19 mouse cellular contexts compared by ENCODE assay signal in genomic region chr5:117184832-117185231, GRCm38 (mm10).
DNase-seq lines count a peak whose midpoint lies in the region; ATAC-seq and TF ChIP-seq lines count a peak whose summit lies in the region.
"Had no signal": no experiment of that assay in that cellular context is flagged by ENCODE, and none has a peak within 500 bp of the region (broad histone marks: within the 10 kb centered on the region; RNA-seq: fewer than 3 reads in every experiment).

No protein-coding gene starts in this region.

- TF ChIP-seq CTCF in cerebellum, adult 2 months (IDR thresholded peaks at IDR 0.05; ENCODE audit: borderline replicate concordance, insufficient read depth, low read depth, low read length) = peak; percentile 24; the same call in 1 of the 2 replicates
- TF ChIP-seq CTCF in liver, postnatal 0 days (IDR thresholded peaks at IDR 0.05; ENCODE audit: low read depth) = peak; percentile 38; the same call in 1 of the 2 replicates
- TF ChIP-seq CTCF in testis, adult 2 months (IDR thresholded peaks at IDR 0.05; ENCODE audit: control insufficient read depth, insufficient read depth, insufficient replicate concordance, low read depth, low read length) = peak; percentile 72; the same call in 1 of the 2 replicates

- no peak for TF ChIP-seq EP300 in liver, postnatal 0 days (IDR thresholded peaks at IDR 0.05; ENCODE audit: low read depth)

- TF ChIP-seq POLR2A in cerebellum, adult 2 months (IDR thresholded peaks at IDR 0.05; ENCODE audit: borderline replicate concordance, insufficient read depth, low read length) = no peak
- no peak for TF ChIP-seq POLR2A in testis, adult 2 months (IDR thresholded peaks at IDR 0.05; ENCODE audit: control insufficient read depth, low read depth, low read length)

- peaks cover 49% of the 10 kb centered on the region for H3K36me3 ChIP-seq in liver, postnatal 0 days (replicated peaks; ENCODE audit: insufficient read depth, low read length)
- peaks cover 90% of the 10 kb centered on the region for H3K36me3 ChIP-seq in liver, embryonic 12.5 days
- no peaks in the 10 kb centered on the region for H3K36me3 ChIP-seq in testis, adult 2 months (ENCODE audit: control insufficient read depth, insufficient read depth, low read length)
- peaks cover 9% of the 10 kb centered on the region; the same call in 1 of the 2 replicates for H3K36me3 ChIP-seq in midbrain, embryonic 13.5 days

- DNase-seq in cerebellum, adult 2 months = no peak
- DNase-seq in cerebellum, adult 9-11 months = no peak
- no peak for DNase-seq in liver, postnatal 0 days
- DNase-seq in ZHBTc4 (ENCODE audit: low read depth, low spot score) = peak; percentile 44
- no peak for DNase-seq in urinary bladder, adult 18-20 months (ENCODE audit: low spot score in 2 of 2)
- DNase-seq: adrenal gland, adult 2 months; cerebellum, adult 11-12 months; forebrain, postnatal 0 days; heart, adult 11 months; lung, embryonic 14.5 days; midbrain, embryonic 14.5 days; spleen, adult 18-20 months; thymus, postnatal 4 days had no signal

- 83% methylated on average over 6 of the region's 6 CpGs for WGBS in cerebellum, adult 2 months
- 88% methylated on average over 6 of the region's 6 CpGs for WGBS in liver, postnatal 0 days (ENCODE audit: insufficient replicate concordance)
- WGBS in liver, embryonic 12.5 days (ENCODE audit: insufficient replicate concordance) = 89% methylated on average over 6 of the region's 6 CpGs
- WGBS in midbrain, embryonic 13.5 days = 88% methylated on average over 6 of the region's 6 CpGs

- peaks cover 9% of the 10 kb centered on the region for H3K9me3 ChIP-seq in liver, postnatal 0 days (ENCODE audit: low read length)
- peaks cover 16% of the 10 kb centered on the region for H3K9me3 ChIP-seq in liver, embryonic 12.5 days (replicated peaks)
- peaks cover 5% of the 10 kb centered on the region; the same call in 1 of the 2 replicates for H3K9me3 ChIP-seq in midbrain, embryonic 13.5 days
- H3K9me3 ChIP-seq: heart, embryonic 15.5 days; stomach, embryonic 15.5 days had no signal

- no peak overlapping the region for H3K27ac ChIP-seq in cerebellum, adult 2 months (ENCODE audit: insufficient read depth, low read length)
- H3K27ac ChIP-seq in liver, postnatal 0 days (ENCODE audit: low read depth) = no peak overlapping the region
- H3K27ac ChIP-seq in liver, embryonic 12.5 days = no peak overlapping the region
- H3K27ac ChIP-seq in testis, adult 2 months (ENCODE audit: control insufficient read depth, insufficient read depth, low read depth, low read length) = no peak overlapping the region
- H3K27ac ChIP-seq in midbrain, embryonic 13.5 days = no peak overlapping the region
- H3K27ac ChIP-seq: heart, embryonic 15.5 days; hindbrain, embryonic 10.5 days; stomach, embryonic 15.5 days had no signal

- H3K4me1 ChIP-seq in cerebellum, adult 2 months (ENCODE audit: control insufficient read depth, insufficient read depth, low read length) = no peaks in the 10 kb centered on the region
- peaks cover 21% of the 10 kb centered on the region for H3K4me1 ChIP-seq in liver, postnatal 0 days (ENCODE audit: insufficient read depth)
- peaks cover 8% of the 10 kb centered on the region; the same call in 1 of the 2 replicates for H3K4me1 ChIP-seq in liver, embryonic 12.5 days
- no peaks in the 10 kb centered on the region for H3K4me1 ChIP-seq in testis, adult 2 months (ENCODE audit: control insufficient read depth, insufficient read depth, low read length)
- no peaks in the 10 kb centered on the region for H3K4me1 ChIP-seq in midbrain, embryonic 13.5 days (replicated peaks)
- H3K4me1 ChIP-seq: heart, embryonic 15.5 days; hindbrain, embryonic 10.5 days; stomach, embryonic 15.5 days had no signal

- no peaks in the 10 kb centered on the region for H3K27me3 ChIP-seq in cerebellum, adult 2 months (ENCODE audit: control insufficient read depth, insufficient read depth, low read length)
- no peaks in the 10 kb centered on the region for H3K27me3 ChIP-seq in liver, postnatal 0 days (ENCODE audit: insufficient read depth, low read length)
- H3K27me3 ChIP-seq in liver, embryonic 12.5 days (replicated peaks) = no peaks in the 10 kb centered on the region
- no peaks in the 10 kb centered on the region for H3K27me3 ChIP-seq in testis, adult 2 months (ENCODE audit: control insufficient read depth, insufficient read depth, low read length)
- no peaks in the 10 kb centered on the region for H3K27me3 ChIP-seq in midbrain, embryonic 13.5 days
- H3K27me3 ChIP-seq: heart, embryonic 15.5 days; stomach, embryonic 15.5 days had no signal

- H3K4me2 ChIP-seq in liver, postnatal 0 days (ENCODE audit: low read depth, low read length) = no peak overlapping the region
- H3K4me2 ChIP-seq in liver, embryonic 12.5 days = no peak overlapping the region
- no peak overlapping the region for H3K4me2 ChIP-seq in midbrain, embryonic 13.5 days (replicated peaks)
- H3K4me2 ChIP-seq: heart, embryonic 15.5 days; lung, embryonic 14.5 days; stomach, embryonic 15.5 days had no signal

- ATAC-seq in liver, postnatal 0 days = no peak
- no peak for ATAC-seq in liver, embryonic 12.5 days
- ATAC-seq in midbrain, embryonic 13.5 days = no peak
- ATAC-seq: forebrain, postnatal 0 days had no signal

- H3K4me3 ChIP-seq in cerebellum, adult 2 months (replicated peaks; ENCODE audit: insufficient read depth, low read depth, low read length) = no peak overlapping the region
- H3K4me3 ChIP-seq in liver, postnatal 0 days (ENCODE audit: low read depth, low read length) = no peak overlapping the region
- no peak overlapping the region for H3K4me3 ChIP-seq in liver, embryonic 12.5 days
- no peak overlapping the region for H3K4me3 ChIP-seq in testis, adult 2 months (ENCODE audit: control insufficient read depth, low read depth, low read length)
- H3K4me3 ChIP-seq in midbrain, embryonic 13.5 days (replicated peaks) = no peak overlapping the region
- H3K4me3 ChIP-seq: heart, embryonic 15.5 days; hindbrain, embryonic 10.5 days; stomach, embryonic 15.5 days had no signal

- H3K9ac ChIP-seq in liver, postnatal 0 days (replicated peaks) = no peak overlapping the region
- no peak overlapping the region for H3K9ac ChIP-seq in liver, embryonic 12.5 days
- H3K9ac ChIP-seq in midbrain, embryonic 13.5 days (replicated peaks) = no peak overlapping the region
- H3K9ac ChIP-seq: forebrain, postnatal 0 days; heart, embryonic 15.5 days; lung, embryonic 14.5 days; stomach, embryonic 15.5 days had no signal
